Mouse (Mus musculus) kidney, embryonic 14.5 days (tissue): ENCODE results near the gene Itga5. TPM values are rescaled to one million over a fixed set of nuclear protein-coding genes. Genes with fewer than 3 reads are reported as not detected.
A peak's percentile ranks its signal among the peaks of the same experiment; 100 is the strongest.

ENCODE experiments used
- ATAC-seq: fragments of 200-750 bp; cut with Nextera tagmentation; 2 replicates; pipeline ENCODE4 v1.8.0; 2017; ENCODE audit warnings: moderate number of reproducible peaks, mild to moderate bottlenecking, moderate TSS enrichment, moderate library complexity; ENCODE audit not compliant: low FRiP score, low TSS enrichment
- H3K27ac ChIP-seq: fragments of 300-500 bp; sonication (generic); 2 replicates; pipeline ENCODE4 v1.5.1; 2014; ENCODE audit warnings: low read depth, mild to moderate bottlenecking, low read length, moderate library complexity, mixed read lengths
- H3K27me3 ChIP-seq: fragments of 300-500 bp; sonication (generic); 2 replicates; pipeline ENCODE4 v1.6.1; 2014; ENCODE audit warnings: mild to moderate bottlenecking, low read length; ENCODE audit not compliant: control insufficient read depth, insufficient read depth
- H3K36me3 ChIP-seq: fragments of 300-500 bp; sonication (generic); 2 replicates; pipeline ENCODE4 v1.6.1; 2014; ENCODE audit warnings: low read length, mixed read lengths; ENCODE audit not compliant: control insufficient read depth, insufficient read depth
- H3K4me1 ChIP-seq: fragments of 300-500 bp; sonication (generic); 2 replicates; pipeline ENCODE4 v1.6.1; 2014; ENCODE audit warnings: low read length, mixed read lengths; ENCODE audit not compliant: control insufficient read depth, insufficient read depth
- H3K4me2 ChIP-seq: fragments of 300-500 bp; sonication (generic); replicated peaks from 2 replicates; pipeline ENCODE4 v1.6.1; 2014; ENCODE audit warnings: low read depth, mild to moderate bottlenecking, low read length
- H3K4me3 ChIP-seq: fragments of 300-500 bp; sonication (generic); 2 replicates; pipeline ENCODE4 v1.5.1; 2014; ENCODE audit warnings: mild to moderate bottlenecking, low read length
- H3K9ac ChIP-seq: fragments of 300-500 bp; sonication (generic); 2 replicates; pipeline ENCODE4 v1.6.1; 2014; ENCODE audit warnings: low read depth, mild to moderate bottlenecking, low read length, moderate library complexity
- H3K9me3 ChIP-seq: fragments of 300-500 bp; sonication (generic); 2 replicates; pipeline ENCODE4 v1.6.1; 2016; ENCODE audit warnings: low read length; ENCODE audit not compliant: control insufficient read depth
- WGBS: fragments of 180-500 bp; shearing (Covaris S2); extraction: QIAGEN DNeasy Blood & Tissue Kit; methylation state at CpG from one replicate; pipeline ENCODE4 v1.1.7; 2014; 5-methylcytosine and 5-hydroxymethylcytosine counted together
- polyA plus RNA-seq: library from polyadenylated mRNA; unstranded; fragments of >200 nt; fragmentation: Nextera tagmentation; extraction: Ambion mirVana; gene quantifications from 2 replicates; pipeline ENCODE4 v1.2.1, GENCODE M21; 2014

Itga5 gene
- polyA plus RNA-seq, 1 experiment from 2014 or later, result 37.4 TPM

DNA sequence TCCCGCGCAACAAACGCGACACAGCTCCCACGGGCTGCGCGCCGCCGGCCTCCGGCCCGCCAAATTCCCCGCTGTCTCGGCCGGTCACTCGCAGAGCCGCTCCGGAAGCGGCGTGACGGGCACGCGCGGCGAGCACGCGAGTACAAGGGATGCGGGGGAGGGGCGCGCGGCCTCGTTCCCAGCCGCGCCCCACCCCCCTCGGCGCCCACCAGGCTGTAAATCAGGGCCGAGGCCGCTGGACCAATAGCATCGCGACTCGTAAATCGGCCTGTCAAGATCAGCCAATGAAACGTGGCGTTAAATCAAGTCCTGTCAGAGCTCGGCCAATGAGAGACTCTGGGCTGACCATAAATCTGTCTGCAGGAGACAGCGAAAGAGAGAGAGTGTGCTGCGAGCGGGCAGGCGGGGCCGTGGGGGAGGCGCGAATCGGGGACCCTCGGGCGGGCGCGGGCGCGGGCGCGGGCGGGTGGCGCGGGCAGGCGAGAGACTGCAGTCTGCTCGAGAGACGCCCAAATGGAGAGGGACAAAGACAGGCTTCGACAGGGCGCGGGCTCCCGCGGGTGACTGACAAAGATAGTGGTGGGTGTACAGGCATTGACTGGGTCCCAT, 61.4 kb downstream of the Itga5 start:
- peak overlapping the region; percentile 72 for H3K9ac ChIP-seq
- H3K27ac ChIP-seq, result peak overlapping the region; percentile 98
- no peaks in the 10 kb centered on the region for H3K27me3 ChIP-seq
- peak overlapping the region; percentile 70 for H3K4me2 ChIP-seq
- no peaks in the 10 kb centered on the region for H3K36me3 ChIP-seq
- peak overlapping the region; percentile 40 for H3K4me3 ChIP-seq
- peak; percentile 91 for ATAC-seq
- H3K9me3 ChIP-seq, result no peaks in the 10 kb centered on the region
- peaks cover 82% of the 10 kb centered on the region for H3K4me1 ChIP-seq
- under 1% methylated on average over 70 of the region's 71 CpGs for WGBS

DNA sequence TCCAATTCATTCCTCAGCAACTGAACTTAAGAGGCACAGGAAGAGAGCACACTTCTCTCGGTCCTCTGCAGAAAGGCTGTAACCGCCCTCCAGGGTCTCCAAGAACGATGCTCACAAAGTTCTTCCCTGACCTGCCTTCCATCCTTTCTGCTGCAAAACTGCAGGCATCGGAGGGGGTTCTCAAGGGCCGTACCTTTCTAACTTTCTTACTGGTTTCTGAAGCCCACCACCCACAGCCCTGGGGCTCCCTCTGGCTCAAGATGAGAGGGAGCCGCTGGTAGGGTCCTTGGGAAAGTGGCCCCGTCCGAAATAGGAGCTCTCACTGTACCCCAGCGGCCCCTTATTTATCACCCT, 62.0 kb downstream of the Itga5 start:
- peak overlapping the region; percentile 68 for H3K9ac ChIP-seq
- H3K4me2 ChIP-seq, result peak overlapping the region; percentile 70
- H3K9me3 ChIP-seq, result no peaks in the 10 kb centered on the region
- under 1% methylated on average over 9 of the region's 9 CpGs for WGBS
- no peaks in the 10 kb centered on the region for H3K27me3 ChIP-seq
- peaks cover 84% of the 10 kb centered on the region for H3K4me1 ChIP-seq
- H3K36me3 ChIP-seq, result no peaks in the 10 kb centered on the region; the same call in 1 of the 2 replicates
- H3K27ac ChIP-seq, result peak overlapping the region; percentile 98
- H3K4me3 ChIP-seq, result peak overlapping the region; percentile 40
- no peak; the same call in 1 of the 2 replicates for ATAC-seq

DNA sequence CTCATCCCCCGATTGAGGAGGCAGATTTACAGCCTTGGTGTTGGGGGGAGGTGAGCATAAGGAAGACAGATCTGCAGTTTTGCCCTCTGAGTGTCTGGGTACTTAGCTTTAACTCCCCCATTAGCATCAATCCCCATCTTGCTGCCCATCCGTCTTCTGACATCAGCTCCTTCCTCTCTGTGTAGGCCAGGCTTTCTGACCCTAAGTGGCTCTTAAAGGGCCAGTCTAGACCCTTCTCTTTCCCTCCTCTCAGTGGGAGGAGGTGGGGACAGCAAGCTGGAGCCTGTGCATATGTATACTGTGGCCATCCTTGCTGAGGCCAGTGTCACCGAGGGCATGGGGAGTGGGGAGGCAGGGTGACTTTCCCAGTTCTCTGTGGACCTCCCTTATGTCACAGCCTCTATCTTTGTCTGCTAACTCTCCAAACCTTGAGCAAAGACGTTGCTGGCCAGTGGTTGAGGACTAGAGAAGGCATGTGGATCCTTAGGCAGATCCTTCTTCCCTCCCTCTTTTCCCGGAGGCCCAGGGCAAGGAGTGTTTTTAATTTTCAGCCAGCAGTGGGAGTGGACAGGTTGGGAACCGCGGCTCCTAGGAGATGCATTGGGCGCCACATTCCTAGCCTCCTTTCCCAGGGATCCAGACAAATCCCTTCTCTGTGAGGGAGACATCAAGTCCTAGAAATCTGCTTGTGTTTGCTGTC, 62.5 kb downstream of the Itga5 start:
- Histone ChIP-seq H3K4me3 (peak overlapping the region; percentile 40), H3K4me1 (peaks cover 84% of the 10 kb centered on the region), H3K36me3 (peaks cover 4% of the 10 kb centered on the region; the same call in 1 of the 2 replicates), H3K27me3 (no peaks in the 10 kb centered on the region), H3K27ac (peak overlapping the region; percentile 98), H3K9ac (peak overlapping the region; percentile 68), H3K4me2 (peak overlapping the region; percentile 70), H3K9me3 (no peaks in the 10 kb centered on the region)
- WGBS, result 4% methylated on average over 8 of the region's 8 CpGs
- ATAC-seq, result peak; percentile 21; the same call in 1 of the 2 replicates

DNA sequence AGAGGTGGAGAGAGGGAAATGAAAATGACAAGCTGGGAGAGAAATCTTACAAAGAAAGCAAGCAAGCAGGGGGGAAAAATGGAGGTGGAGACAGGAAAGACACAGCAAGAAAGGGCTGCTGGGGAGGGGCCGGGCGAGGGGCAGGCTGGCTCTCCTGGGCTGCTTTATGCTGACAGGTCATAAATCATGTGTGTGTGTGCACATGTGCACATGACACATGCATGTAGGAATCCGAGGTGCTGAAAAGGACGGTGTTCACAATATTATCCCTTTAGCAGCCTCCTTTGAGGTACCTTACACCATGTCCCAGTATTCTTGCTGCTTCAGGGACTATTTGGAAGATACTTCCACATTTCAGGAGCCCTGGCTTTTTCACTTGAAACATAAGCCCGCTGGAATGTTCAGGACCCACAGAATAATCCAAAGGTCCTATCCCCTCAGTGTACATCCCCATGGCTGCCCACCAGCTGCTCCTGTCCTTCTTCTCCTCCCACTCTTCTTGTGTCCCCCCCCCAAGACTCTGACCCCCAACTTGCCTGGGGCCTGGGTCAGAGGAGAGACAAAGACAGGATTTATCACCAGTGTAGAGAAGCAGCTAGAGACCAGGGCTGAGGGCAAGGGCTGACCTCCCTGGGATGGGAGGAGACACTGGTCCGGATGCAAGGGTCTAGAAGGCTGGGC, 64.1 kb downstream of the Itga5 start:
- Histone ChIP-seq H3K27me3 (no peaks in the 10 kb centered on the region), H3K36me3 (peaks cover 14% of the 10 kb centered on the region; the same call in 1 of the 2 replicates), H3K4me3 (no peak overlapping the region), H3K4me2 (peak overlapping the region; percentile 11; the same call in 1 of the 2 replicates), H3K27ac (peak overlapping the region; percentile 98), H3K4me1 (peaks cover 84% of the 10 kb centered on the region), H3K9me3 (no peaks in the 10 kb centered on the region), H3K9ac (0 out of 2 replicates have a peak overlapping the region, but pooled peaks have one; percentile 14)
- 14% methylated on average over 6 of the region's 6 CpGs for WGBS
- no peak for ATAC-seq

DNA sequence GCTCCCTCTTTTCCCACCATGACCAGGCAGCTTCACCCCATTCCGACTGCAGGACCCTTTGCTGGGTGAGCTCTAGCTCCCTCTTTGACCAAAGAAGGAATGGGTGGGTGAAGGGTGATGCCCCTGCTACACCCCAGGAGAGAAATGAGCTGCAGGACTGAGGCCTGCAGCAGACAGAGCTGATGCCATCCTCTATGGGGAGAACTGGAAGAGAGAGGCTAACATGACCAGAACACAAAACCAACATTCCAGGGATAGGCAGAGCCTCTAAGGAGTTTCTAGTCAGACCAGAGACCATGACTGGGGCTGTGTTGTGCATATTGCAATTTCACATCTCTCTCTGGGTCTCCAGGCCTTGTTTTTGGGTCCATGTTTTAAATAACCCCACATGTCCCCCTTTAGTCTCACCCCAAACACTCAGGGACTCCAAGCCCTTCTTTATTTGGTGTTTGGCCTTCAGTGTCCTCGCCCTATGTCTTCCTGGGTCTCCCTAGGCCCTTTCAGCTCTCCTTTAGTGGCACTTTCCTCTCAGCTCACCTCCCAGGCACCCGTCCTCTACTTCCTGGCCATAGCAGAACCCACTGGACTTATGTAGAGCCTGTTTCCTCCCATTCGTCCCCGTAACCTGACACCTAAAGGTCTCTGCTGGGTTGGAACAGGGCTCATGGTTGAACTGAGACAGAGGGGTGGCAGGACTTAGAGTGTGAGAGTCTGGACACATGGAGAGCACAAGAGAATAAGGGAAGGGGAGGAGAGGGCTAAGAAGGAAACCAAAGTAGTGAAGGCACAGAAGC, 64.8 kb downstream of the Itga5 start:
- no peak for ATAC-seq
- peaks cover 82% of the 10 kb centered on the region for H3K4me1 ChIP-seq
- peak overlapping the region; percentile 98 for H3K27ac ChIP-seq
- peak overlapping the region; percentile 6; the same call in 1 of the 2 replicates for H3K4me2 ChIP-seq
- H3K9me3 ChIP-seq, result no peaks in the 10 kb centered on the region
- 11% methylated on average over 5 of the region's 5 CpGs for WGBS
- H3K4me3 ChIP-seq, result no peak overlapping the region
- peak overlapping the region; percentile 14; the same call in 1 of the 2 replicates for H3K9ac ChIP-seq
- no peaks in the 10 kb centered on the region for H3K27me3 ChIP-seq
- H3K36me3 ChIP-seq, result peaks cover 20% of the 10 kb centered on the region

DNA sequence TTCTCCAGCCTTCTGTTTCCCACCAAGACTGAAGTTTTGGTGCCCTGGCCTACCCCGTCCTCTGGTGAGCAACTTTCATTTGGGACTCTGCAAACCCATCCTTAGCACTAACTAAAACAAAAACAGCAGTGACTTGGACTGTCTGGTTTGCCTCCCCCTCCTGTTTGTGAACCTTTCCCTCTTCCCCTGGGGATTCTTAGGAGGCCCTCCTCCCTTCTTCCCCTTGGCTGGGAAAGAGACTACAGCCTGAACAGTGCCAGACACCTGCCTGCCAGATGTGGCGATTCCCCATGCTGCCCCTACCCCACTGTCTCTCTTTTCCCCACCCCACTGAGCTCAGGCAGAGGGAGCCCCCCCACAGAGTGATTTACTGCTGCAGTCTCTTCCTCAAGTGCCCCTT, 65.5 kb downstream of the Itga5 start:
- Histone ChIP-seq H3K9ac (peak overlapping the region; percentile 23; the same call in 1 of the 2 replicates), H3K4me2 (no peak overlapping the region; the same call in 1 of the 2 replicates), H3K4me1 (peaks cover 82% of the 10 kb centered on the region), H3K27me3 (no peaks in the 10 kb centered on the region), H3K27ac (peak overlapping the region; percentile 98), H3K36me3 (peaks cover 20% of the 10 kb centered on the region), H3K4me3 (no peak overlapping the region), H3K9me3 (no peaks in the 10 kb centered on the region)
- no peak for ATAC-seq
- WGBS, result 13% methylated on average over 2 of the region's 2 CpGs

DNA sequence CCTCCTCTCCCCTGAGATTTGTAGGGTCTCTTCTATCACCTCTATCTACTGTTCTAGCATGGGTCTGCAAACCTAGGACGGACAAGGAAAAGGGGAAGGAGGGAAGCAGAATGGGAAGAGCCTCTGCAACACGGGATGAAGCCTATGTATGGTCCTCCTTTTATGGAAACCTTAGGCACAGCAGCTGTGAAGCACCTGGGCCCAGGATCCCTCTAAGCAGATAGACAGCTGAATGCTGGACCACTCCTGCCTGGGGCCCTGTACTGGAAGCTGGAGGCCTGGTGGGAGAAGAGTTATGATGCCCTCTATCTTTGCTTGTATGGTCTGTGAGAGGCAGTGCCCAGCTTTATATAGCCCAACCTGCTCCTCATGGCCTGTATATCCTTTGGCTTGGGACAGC, 66.0 kb downstream of the Itga5 start:
- Histone ChIP-seq H3K4me3 (no peak overlapping the region), H3K9ac (peak overlapping the region; percentile 23; the same call in 1 of the 2 replicates)

DNA sequence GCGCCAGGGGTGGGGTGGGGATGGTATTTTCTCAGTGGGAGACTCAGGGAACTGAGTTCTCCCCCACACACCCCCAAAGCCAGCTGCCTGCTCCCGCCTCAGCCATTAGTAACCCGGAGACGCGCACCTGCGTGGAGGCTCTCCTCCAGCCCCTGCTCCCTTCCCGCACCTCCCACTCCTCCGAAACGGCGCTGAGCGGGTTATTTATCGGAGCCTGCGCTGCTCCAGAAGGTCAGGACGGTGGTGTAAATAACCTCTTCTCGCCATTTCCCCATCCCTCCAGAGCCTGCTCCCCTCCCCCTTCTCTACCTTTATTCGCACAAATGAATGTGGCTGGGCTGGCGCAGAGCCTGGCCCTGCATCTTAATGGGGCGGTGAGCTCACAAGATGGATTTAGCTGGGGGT, 66.5 kb downstream of the Itga5 start:
- peak; percentile 25; the same call in 1 of the 2 replicates for ATAC-seq
- Histone ChIP-seq H3K27ac (peak overlapping the region; percentile 98), H3K36me3 (peaks cover 20% of the 10 kb centered on the region), H3K27me3 (no peaks in the 10 kb centered on the region), H3K9ac (peak overlapping the region; percentile 23; the same call in 1 of the 2 replicates), H3K9me3 (no peaks in the 10 kb centered on the region), H3K4me2 (peak overlapping the region; percentile 30), H3K4me3 (peak overlapping the region; percentile 8; the same call in 1 of the 2 replicates), H3K4me1 (peaks cover 82% of the 10 kb centered on the region)
- 6% methylated on average over 18 of the region's 18 CpGs for WGBS

More for the DNA sequence above, 66.0 kb downstream of the Itga5 start:
- Histone ChIP-seq H3K4me2 (peak overlapping the region; percentile 30; the same call in 1 of the 2 replicates), H3K27me3 (no peaks in the 10 kb centered on the region), H3K9me3 (no peaks in the 10 kb centered on the region), H3K4me1 (peaks cover 82% of the 10 kb centered on the region), H3K36me3 (peaks cover 20% of the 10 kb centered on the region), H3K27ac (peak overlapping the region; percentile 98)
- ATAC-seq, result no peak
- WGBS, result 3% methylated on average over 2 of the region's 2 CpGs
